Mouse (Mus musculus): ENCODE data around the gene Nefh.

- TF ChIP-seq GATA1 (IDR thresholded peaks at IDR 0.05; ENCODE audit: borderline replicate concordance, low read length) (no peak), FLI1 (IDR thresholded peaks at IDR 0.05; ENCODE audit: low read length) (no peak)
Measured at GRCm38 (mm10) chr11:4986695-4987486, 39.0 kb upstream of the Nefh start, which contains the start of gene Ap1b1.
